Mouse (Mus musculus): Measurements from ENCODE around the gene Kat8.

DNA sequence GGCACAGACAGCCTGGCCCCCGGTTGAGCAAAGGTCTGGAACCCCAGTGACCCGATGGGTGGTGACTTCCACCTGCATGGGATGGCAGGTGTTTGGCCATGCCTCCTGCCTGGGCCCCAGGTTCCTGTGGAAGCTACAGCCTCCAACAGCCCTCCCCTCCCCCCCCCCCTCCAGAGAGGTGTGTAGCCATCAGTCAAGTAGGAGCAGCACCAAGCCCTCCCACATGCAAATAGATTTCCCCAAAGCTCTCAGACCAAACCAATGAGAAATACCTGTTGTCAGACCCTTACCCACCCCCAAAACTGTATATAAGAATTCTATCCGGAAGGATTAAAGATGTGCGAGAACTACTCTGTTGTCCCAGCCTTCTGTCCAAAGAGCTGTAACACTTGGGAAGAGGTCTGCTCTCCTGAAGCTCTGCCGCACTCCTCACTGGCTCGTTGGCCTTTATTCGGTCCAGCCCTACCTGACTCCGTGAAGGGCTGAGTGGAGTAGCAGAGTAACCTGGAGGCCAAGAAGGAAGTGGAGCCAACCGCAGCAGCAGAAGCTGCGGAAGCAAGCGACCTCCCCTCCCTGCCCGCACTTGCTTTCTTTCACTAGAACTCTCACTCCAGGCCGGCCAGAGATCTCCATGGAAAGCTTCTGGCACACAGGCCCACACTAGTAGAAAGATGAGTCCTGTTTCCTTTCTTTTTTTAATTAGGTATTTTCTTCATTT is 40.7 kb downstream of the Kat8 start:
- TF ChIP-seq CTCF (conservative IDR thresholded peaks at IDR 0.05; ENCODE audit: low read length) = no peak
- TF ChIP-seq POU5F1 (IDR thresholded peaks at IDR 0.05; ENCODE audit: borderline replicate concordance, low read length) = no peak
- no peak for TF ChIP-seq NANOG (IDR thresholded peaks at IDR 0.05; ENCODE audit: borderline replicate concordance, low read length)

Measured in E14TG2a.4 (cell line).